Mouse (Mus musculus) liver, adult 10 weeks (tissue): ENCODE results near the gene 2300009A05Rik. TPM values are rescaled to one million over a fixed set of nuclear protein-coding genes. Genes with fewer than 3 reads are reported as not detected.

Experiments used
- polyA plus RNA-seq: library from polyadenylated mRNA; stranded (reverse); fragments of 350-450 nt; fragmentation: Illumina TruSeq; extraction: RNeasy Lipid Tissue Mini Kit (QIAGEN cat#74804); gene quantifications from one replicate; pipeline ENCODE4 v1.2.3, GENCODE M21; 2014; ENCODE audit warnings: low read depth, low replicate concordance

The 2300009A05Rik gene
- polyA plus RNA-seq: 25.6 TPM

GRCm38 (mm10) chr9:63398611-63399462 lies at the start of gene 2300009A05Rik:
2300009A05Rik (minus strand) TSS chr9:63399246.

GRCm38 (mm10) chr9:63377270-63378142 lies 21.5 kb downstream of the 2300009A05Rik start, which contains the start of gene Map2k5:
Map2k5 (minus strand) TSS chr9:63377902.

Other genes with a start within 250 kb of the 2300009A05Rik start
- 12.3 TPM for gene Map2k5, start 21.3 kb downstream of the 2300009A05Rik start, polyA plus RNA-seq
- not detected for gene Iqch, start 203.2 kb upstream of the 2300009A05Rik start, polyA plus RNA-seq
- 7.1 TPM for gene Aagab, start 203.4 kb upstream of the 2300009A05Rik start, polyA plus RNA-seq